Mouse (Mus musculus) kidney, embryonic 14.5 days (tissue): Measurements from ENCODE around the gene Il12b. TPM values are rescaled to one million over a fixed set of nuclear protein-coding genes. Genes with fewer than 3 reads are reported as not detected.

ENCODE experiments used
- ATAC-seq: fragments of 200-750 bp; cut with Nextera tagmentation; 2 replicates; pipeline ENCODE4 v1.8.0; 2017; ENCODE audit warnings: moderate number of reproducible peaks, mild to moderate bottlenecking, moderate TSS enrichment, moderate library complexity; ENCODE audit not compliant: low FRiP score, low TSS enrichment
- H3K27ac ChIP-seq: fragments of 300-500 bp; sonication (generic); 2 replicates; pipeline ENCODE4 v1.5.1; 2014; ENCODE audit warnings: low read depth, mild to moderate bottlenecking, low read length, moderate library complexity, mixed read lengths
- H3K27me3 ChIP-seq: fragments of 300-500 bp; sonication (generic); 2 replicates; pipeline ENCODE4 v1.6.1; 2014; ENCODE audit warnings: mild to moderate bottlenecking, low read length; ENCODE audit not compliant: control insufficient read depth, insufficient read depth
- H3K36me3 ChIP-seq: fragments of 300-500 bp; sonication (generic); 2 replicates; pipeline ENCODE4 v1.6.1; 2014; ENCODE audit warnings: low read length, mixed read lengths; ENCODE audit not compliant: control insufficient read depth, insufficient read depth
- H3K4me1 ChIP-seq: fragments of 300-500 bp; sonication (generic); 2 replicates; pipeline ENCODE4 v1.6.1; 2014; ENCODE audit warnings: low read length, mixed read lengths; ENCODE audit not compliant: control insufficient read depth, insufficient read depth
- H3K4me2 ChIP-seq: fragments of 300-500 bp; sonication (generic); replicated peaks from 2 replicates; pipeline ENCODE4 v1.6.1; 2014; ENCODE audit warnings: low read depth, mild to moderate bottlenecking, low read length
- H3K4me3 ChIP-seq: fragments of 300-500 bp; sonication (generic); 2 replicates; pipeline ENCODE4 v1.5.1; 2014; ENCODE audit warnings: mild to moderate bottlenecking, low read length
- H3K9ac ChIP-seq: fragments of 300-500 bp; sonication (generic); 2 replicates; pipeline ENCODE4 v1.6.1; 2014; ENCODE audit warnings: low read depth, mild to moderate bottlenecking, low read length, moderate library complexity
- H3K9me3 ChIP-seq: fragments of 300-500 bp; sonication (generic); 2 replicates; pipeline ENCODE4 v1.6.1; 2016; ENCODE audit warnings: low read length; ENCODE audit not compliant: control insufficient read depth
- WGBS: fragments of 180-500 bp; shearing (Covaris S2); extraction: QIAGEN DNeasy Blood & Tissue Kit; methylation state at CpG from one replicate; pipeline ENCODE4 v1.1.7; 2014; 5-methylcytosine and 5-hydroxymethylcytosine counted together
- polyA plus RNA-seq: library from polyadenylated mRNA; unstranded; fragments of >200 nt; fragmentation: Nextera tagmentation; extraction: Ambion mirVana; gene quantifications from 2 replicates; pipeline ENCODE4 v1.2.1, GENCODE M21; 2014

Gene Il12b
- 0.10 TPM in 1 of 2 replicates, not detected in the other for polyA plus RNA-seq

GRCm38 (mm10) chr11:44399763-44400162, at the start of gene Il12b:
TSS of gene Il12b (plus strand) at chr11:44400063.
- Histone ChIP-seq H3K9me3 (no peaks in the 10 kb centered on the region), H3K27me3 (no peaks in the 10 kb centered on the region), H3K27ac (no peak within 1 kb of the TSS), H3K36me3 (no peaks in the 10 kb centered on the region), H3K4me1 (no peaks in the 10 kb centered on the region), H3K4me3 (peak within 1 kb of the TSS; percentile 33), H3K4me2 (peak within 1 kb of the TSS; percentile 53), H3K9ac (peak within 1 kb of the TSS; percentile 31; the same call in 1 of the 2 replicates)
- no peak for ATAC-seq
- WGBS, result 78% methylated on average over 6 of the region's 6 CpGs

- no peaks in the 10 kb centered on the region for H3K4me1 ChIP-seq
- no peaks in the 10 kb centered on the region for H3K9me3 ChIP-seq
- no peaks in the 10 kb centered on the region for H3K36me3 ChIP-seq
- no peak overlapping the region for H3K4me3 ChIP-seq
- H3K27ac ChIP-seq, result no peak overlapping the region
- H3K9ac ChIP-seq, result no peak overlapping the region
- H3K27me3 ChIP-seq, result no peaks in the 10 kb centered on the region
- no peak overlapping the region for H3K4me2 ChIP-seq
- 89% methylated on average over 8 of the region's 8 CpGs for WGBS
- no peak for ATAC-seq
These were observed 44.9 kb upstream of the Il12b start for GRCm38 (mm10) chr11:44354860-44355470.

DNA sequence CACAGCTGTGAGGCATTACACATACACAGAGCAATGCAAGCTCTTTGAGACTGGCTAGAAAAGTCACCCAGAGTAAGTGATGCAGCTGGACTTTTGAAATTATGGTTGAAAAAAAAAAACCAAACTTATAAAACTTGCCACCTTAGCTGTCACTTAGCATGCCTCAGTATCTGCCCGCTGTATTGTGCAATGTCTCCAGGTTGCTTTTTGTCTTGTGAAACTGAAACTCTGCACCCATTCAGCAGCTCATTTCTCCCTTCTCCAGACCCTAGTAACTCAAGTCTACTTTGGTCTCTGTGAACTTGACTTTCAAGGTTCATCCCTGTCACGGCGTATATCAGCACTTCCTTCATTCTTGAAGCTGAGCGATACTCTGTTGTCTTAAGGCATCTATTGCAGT, 43.7 kb upstream of the Il12b start:
- no peak overlapping the region for H3K27ac ChIP-seq
- no peaks in the 10 kb centered on the region for H3K9me3 ChIP-seq
- no peaks in the 10 kb centered on the region for H3K4me1 ChIP-seq
- 79% methylated on average over 4 of the region's 4 CpGs for WGBS
- no peak for ATAC-seq
- H3K27me3 ChIP-seq, result no peaks in the 10 kb centered on the region
- no peak overlapping the region for H3K4me3 ChIP-seq
- H3K9ac ChIP-seq, result no peak overlapping the region
- H3K4me2 ChIP-seq, result no peak overlapping the region
- no peaks in the 10 kb centered on the region for H3K36me3 ChIP-seq

- Histone ChIP-seq H3K27ac (no peak overlapping the region), H3K4me2 (no peak overlapping the region), H3K9ac (no peak overlapping the region), H3K36me3 (no peaks in the 10 kb centered on the region), H3K4me1 (no peaks in the 10 kb centered on the region), H3K9me3 (no peaks in the 10 kb centered on the region), H3K4me3 (no peak overlapping the region), H3K27me3 (no peaks in the 10 kb centered on the region)
- no peak for ATAC-seq
These were observed 35.3 kb upstream of the Il12b start for GRCm38 (mm10) chr11:44364536-44364935.

GRCm38 (mm10) chr11:44367711-44368110, 32.2 kb upstream of the Il12b start:
- Histone ChIP-seq H3K4me2 (no peak overlapping the region), H3K36me3 (no peaks in the 10 kb centered on the region), H3K9ac (no peak overlapping the region), H3K27ac (no peak overlapping the region), H3K9me3 (no peaks in the 10 kb centered on the region), H3K27me3 (no peaks in the 10 kb centered on the region), H3K4me3 (no peak overlapping the region), H3K4me1 (no peaks in the 10 kb centered on the region)
- WGBS, result 61% methylated on average over 1 of the region's 1 CpGs
- no peak for ATAC-seq

DNA sequence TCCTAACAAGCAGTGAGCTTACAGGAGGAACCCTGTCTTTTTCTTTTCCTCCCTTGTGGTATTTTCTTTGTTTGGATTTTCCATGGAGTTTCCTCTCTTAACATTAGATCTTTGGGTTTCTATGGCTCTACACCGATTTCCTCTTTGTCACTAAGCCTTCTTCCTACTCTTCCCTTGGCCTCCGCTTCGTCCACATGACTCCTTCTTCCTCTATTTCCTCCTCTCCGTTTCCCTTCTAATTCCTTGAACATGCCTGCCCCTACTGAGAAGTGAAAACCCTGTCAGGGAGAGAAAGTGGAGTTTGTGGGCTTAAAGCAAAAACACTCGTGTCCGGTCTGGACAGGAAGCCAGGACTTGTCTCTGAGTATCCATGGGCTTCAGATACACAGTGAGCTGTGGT, 27.0 kb upstream of the Il12b start:
- H3K9me3 ChIP-seq, result no peaks in the 10 kb centered on the region
- H3K9ac ChIP-seq, result no peak overlapping the region
- no peaks in the 10 kb centered on the region for H3K4me1 ChIP-seq
- 85% methylated on average over 6 of the region's 6 CpGs for WGBS
- H3K4me3 ChIP-seq, result no peak overlapping the region
- H3K4me2 ChIP-seq, result no peak overlapping the region
- no peaks in the 10 kb centered on the region for H3K27me3 ChIP-seq
- no peak overlapping the region for H3K27ac ChIP-seq
- no peak for ATAC-seq
- no peaks in the 10 kb centered on the region for H3K36me3 ChIP-seq

GRCm38 (mm10) chr11:44377879-44378278, 22.0 kb upstream of the Il12b start:
- no peaks in the 10 kb centered on the region for H3K27me3 ChIP-seq
- H3K4me1 ChIP-seq, result no peaks in the 10 kb centered on the region
- no peak overlapping the region for H3K27ac ChIP-seq
- no peaks in the 10 kb centered on the region for H3K36me3 ChIP-seq
- WGBS, result 80% methylated on average over 5 of the region's 5 CpGs
- no peak overlapping the region for H3K4me3 ChIP-seq
- H3K9ac ChIP-seq, result no peak overlapping the region
- H3K9me3 ChIP-seq, result no peaks in the 10 kb centered on the region
- no peak overlapping the region for H3K4me2 ChIP-seq
- ATAC-seq, result no peak

DNA sequence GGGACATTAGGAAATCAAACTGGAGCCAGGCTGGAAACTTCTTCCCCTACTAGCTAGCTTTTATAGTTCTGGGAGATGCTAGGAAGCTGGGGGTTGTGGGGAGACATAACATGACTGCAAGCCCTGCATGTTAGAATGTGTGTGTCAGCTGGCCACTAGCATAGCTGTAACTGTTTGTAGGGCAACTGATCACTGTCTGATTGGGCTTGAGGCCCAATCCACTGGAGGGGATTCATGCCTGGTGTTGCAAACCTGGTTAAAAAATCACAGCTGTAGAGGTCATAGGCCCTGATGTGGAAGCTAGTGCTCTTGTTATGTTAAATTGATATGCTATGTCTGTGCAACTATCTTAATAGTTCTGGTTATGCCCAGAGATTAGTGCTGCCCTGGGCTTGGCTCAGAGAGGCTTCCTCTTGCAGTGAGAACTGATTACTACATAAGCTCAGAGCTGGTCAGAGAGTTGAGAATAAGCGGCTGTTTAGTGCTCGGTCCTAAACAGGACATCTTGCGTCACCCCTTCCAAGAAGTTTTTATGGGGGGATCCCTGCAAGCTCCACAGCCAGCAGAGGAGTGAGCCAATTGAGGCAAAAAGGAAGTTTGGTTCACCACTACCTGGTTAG, 19.3 kb upstream of the Il12b start:
- no peaks in the 10 kb centered on the region for H3K36me3 ChIP-seq
- ATAC-seq, result no peak
- no peaks in the 10 kb centered on the region for H3K9me3 ChIP-seq
- WGBS, result 81% methylated on average over 3 of the region's 3 CpGs
- H3K4me3 ChIP-seq, result no peak overlapping the region
- H3K27ac ChIP-seq, result no peak overlapping the region
- H3K4me2 ChIP-seq, result no peak overlapping the region
- H3K9ac ChIP-seq, result no peak overlapping the region
- no peaks in the 10 kb centered on the region for H3K4me1 ChIP-seq
- no peaks in the 10 kb centered on the region for H3K27me3 ChIP-seq

DNA sequence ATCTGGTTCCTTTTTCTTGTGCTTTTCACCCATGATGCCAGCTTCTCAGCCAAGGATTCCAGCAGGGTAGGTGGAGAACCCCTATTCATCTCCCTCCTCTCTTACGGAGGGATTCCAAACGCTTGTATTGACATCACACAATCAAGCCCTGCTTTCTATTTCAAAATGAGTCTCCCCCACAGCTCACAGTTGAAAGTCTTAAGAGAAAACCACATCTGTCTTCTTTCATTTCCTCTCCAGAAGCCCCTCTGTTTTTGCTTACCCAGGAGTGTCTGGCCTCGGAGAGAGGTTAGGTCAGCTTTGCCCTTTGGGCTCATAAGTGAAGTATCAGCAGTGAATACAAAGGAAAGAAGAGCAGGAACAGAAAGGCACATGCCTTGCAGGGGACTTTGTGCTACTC, 17.7 kb upstream of the Il12b start:
- Histone ChIP-seq H3K4me2 (no peak overlapping the region), H3K4me1 (no peaks in the 10 kb centered on the region), H3K9ac (no peak overlapping the region), H3K36me3 (no peaks in the 10 kb centered on the region), H3K27ac (no peak overlapping the region), H3K4me3 (no peak overlapping the region), H3K9me3 (no peaks in the 10 kb centered on the region), H3K27me3 (no peaks in the 10 kb centered on the region)
- ATAC-seq, result no peak
- 47% methylated on average over 3 of the region's 3 CpGs for WGBS
